Mouse (Mus musculus) lung, postnatal 36 days (tissue): ENCODE results near the gene Kctd18.
A peak's percentile ranks its signal among the peaks of the same experiment; 100 is the strongest.
"Not testable (repeated sequence)": the region's sequence is repeated elsewhere in the genome, so short reads cannot be mapped to it uniquely, and the experiment has no call there.

Experiments used
- DNase-seq: peaks from one replicate; pipeline ENCODE4 v3.0.0; 2022; ENCODE audit warnings: mixed read lengths

The Kctd18 gene

DNA sequence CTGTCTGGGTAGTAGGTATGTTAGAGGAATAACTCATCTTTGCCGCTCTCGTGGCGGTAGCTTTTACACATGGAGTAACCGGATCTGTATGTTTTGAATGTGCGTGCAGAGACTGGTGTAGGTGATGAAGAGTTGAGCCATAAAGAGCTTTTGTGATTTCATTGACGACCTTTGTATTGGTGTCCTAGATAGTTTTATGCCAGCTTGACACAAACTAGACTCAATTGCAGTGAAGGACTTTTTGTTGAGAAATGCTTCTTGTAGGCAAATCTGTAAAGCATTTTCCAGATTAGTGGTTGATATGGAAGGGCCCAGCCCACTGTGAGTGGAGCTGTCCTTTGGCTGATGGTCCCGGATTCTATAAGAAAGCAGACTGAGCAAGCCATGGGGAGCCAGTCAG lies at the start of gene Kctd18:
TSS of gene Kctd18 (minus strand) at position 101 of the 400 bp plus-strand sequence.
- DNase-seq, result no peak

- no peak for DNase-seq
Observed at GRCm38 (mm10) chr1:58065606-58066005, 46.9 kb upstream of the Kctd18 start.

GRCm38 (mm10) chr1:58065151-58065550 lies 46.4 kb upstream of the Kctd18 start:
- DNase-seq, result no peak

DNA sequence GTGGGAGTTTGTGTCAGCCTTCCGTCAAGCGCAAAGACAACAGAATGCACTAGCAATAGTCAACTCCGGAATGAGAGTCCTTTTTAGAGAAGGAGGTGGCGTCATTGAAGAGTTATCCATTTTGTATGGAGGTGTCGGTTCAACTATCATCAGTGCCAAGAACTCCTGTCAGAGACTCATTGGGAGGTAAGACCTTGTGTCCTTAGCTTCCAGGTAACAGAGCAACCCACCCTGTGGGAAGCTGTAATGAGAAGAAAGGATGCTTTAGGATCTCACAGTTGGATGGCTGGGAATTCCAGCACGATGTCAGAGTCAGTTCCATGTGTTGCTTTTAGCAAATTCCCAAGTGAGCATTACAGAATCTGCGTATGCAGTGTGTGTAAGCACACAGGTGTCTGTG lies 43.4 kb upstream of the Kctd18 start:
- DNase-seq, result no peak

DNA sequence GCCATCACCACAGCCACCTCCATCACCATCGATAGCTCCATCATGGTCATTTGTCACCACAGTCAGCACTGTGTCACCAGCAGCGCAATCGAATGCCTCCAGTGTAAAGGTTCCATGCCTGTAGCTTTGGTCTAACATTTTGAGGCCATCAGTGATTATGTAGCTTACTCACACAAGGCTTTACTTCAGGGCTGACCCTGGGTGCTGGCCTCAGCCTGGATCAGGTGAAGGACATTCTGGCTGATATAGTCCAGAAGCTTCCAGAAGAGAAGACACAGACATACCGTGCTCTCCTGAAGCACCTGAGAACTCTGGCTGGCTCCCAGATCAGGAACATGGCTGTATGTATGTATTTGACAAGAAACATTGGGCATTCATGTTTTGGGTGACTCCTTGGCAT lies 40.1 kb upstream of the Kctd18 start:
- DNase-seq, result no peak

DNA sequence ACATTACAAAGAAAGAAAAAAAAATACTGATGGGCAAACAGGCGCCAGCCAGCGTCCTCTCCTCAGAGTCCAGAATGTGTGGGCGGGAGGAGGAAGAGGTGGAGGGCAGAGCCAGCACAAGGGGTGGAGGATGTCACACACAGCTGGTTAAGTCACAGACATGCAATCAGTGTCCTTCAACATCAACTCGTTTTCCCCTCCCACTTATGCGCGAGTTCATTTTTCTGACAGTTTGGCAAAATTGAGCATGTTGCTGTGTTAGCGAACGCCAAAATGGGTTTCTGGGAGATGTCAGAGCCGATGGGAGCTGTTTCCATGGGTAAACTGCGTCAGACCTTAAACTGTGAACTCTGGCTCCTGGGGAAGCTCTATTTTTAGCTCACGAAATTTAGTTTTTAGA lies 38.2 kb upstream of the Kctd18 start:
- peak; percentile 65 for DNase-seq

DNA sequence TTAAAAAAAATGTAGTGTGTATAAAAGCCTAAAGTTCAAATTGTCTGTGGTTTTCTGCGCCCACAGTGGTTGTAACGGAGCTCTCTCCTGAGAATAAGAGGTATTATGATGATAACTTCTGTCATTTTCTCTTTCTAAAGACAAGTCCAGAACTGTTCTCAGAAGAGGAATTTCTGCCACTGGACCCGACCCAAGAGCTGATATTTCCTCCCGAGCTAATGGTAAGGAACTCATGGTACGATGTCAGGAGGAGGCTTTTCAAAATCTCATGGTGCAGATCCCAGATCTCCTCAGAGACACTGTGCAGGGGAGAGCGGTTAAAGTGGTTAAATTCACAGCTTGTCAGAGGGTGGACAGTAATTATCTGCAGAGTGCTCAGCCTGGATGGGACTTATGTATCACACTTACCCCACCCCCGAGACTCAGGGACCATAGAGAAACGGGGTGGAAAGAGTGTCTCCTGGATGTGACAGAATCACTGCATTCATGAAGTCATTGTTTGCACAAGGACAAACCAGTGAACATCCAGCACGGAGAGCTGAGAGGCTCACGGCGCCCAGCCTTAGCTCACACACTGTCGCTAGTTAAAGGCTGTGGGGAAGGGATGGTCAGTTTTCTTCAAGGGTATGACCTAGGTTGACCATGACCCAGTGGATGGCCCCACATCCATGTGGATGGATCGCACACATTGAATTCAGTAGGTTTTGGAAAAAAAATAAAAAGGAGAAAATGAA lies 37.5 kb upstream of the Kctd18 start:
- no peak for DNase-seq

GRCm38 (mm10) chr1:58055598-58055997 lies 36.8 kb upstream of the Kctd18 start:
- no peak for DNase-seq

DNA sequence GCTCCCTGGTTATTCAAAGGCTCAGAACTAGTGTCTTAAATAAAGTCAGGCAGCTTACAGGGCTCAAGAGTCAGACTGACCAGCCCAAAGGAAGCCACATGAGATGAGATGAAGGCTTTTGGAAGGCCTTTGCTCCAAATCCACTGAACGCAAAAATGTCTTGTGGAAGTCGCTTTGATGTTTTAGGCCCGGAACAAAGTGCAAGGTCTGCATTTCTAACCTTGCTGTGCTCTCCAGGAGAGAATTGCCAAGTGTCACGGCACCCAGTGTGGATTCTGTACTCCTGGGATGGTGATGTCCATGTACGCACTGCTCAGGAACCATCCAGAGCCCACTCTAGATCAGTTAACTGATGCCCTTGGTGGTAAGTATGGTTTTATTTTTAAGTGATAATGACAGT lies 30.4 kb upstream of the Kctd18 start:
- DNase-seq, result no peak

- DNase-seq, result no peak
Observed at GRCm38 (mm10) chr1:58046721-58047290, 28.1 kb upstream of the Kctd18 start.

DNA sequence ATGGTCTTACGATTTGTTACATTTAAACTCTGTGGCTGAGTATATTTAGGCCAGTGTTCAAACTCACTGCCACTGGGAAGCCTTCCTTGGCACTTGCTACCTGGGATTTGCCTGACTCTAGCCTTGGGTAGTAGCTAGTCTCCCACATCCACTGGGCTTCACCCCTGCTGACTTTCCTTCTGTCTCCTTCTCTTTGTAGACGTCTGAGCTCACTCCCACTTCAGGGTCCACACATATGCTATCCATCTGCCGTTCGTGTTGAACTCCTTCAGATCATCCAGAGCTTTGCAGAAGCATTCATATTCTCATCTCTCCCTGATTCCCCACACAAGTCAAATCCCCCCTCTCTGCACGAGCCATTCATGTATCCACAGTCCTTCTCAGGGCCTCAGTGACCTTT lies 26.8 kb upstream of the Kctd18 start:
- DNase-seq, result no peak

GRCm38 (mm10) chr1:58045076-58045475 lies 26.3 kb upstream of the Kctd18 start:
- no peak for DNase-seq

DNA sequence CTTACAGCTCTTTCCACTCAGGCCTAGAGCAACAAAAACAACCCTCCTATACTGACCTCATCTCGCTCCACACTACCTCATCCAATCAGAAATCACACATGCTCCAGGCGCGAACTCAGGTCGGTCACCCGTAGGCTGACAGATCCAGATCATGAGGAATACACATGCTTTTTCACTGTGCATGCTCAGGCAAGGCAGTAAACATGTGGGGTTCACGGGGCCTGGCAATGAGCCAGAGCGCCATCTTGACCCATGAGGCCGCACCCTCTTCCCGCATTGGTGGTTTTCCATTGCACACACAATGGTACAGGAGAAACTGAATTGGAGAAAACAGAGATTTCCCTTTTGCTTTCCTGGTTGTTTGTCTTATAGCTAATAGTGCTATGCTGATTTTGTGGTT lies 18.6 kb upstream of the Kctd18 start:
- not testable (repeated sequence) for DNase-seq

DNA sequence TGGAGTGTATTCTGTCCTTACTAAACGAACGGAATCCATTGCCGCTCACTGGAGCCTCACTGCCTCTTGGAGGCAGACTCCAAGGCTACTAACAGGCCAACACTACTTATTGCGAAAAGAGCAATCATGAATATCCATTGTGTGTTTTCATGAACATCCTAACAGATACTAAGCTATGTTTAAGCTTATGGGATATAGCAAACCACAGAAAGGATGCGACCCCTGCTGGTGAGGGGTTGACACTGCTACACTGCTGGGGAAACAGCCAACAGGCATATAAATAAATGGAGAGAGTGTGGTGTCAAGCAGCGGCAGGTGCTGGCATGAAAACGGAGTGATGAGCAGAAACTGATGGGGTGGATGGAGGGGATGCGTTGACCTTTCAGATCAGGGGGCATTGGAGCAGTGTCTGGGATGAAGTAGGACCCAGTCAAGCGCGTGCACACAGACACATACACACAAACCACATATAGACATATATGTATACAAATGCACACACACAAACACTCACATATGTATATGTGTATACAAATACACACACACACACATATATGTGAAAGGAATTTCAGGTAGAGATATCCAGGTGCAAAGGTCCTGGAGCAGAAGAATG lies 12.5 kb upstream of the Kctd18 start:
- peak; percentile 77 for DNase-seq

DNA sequence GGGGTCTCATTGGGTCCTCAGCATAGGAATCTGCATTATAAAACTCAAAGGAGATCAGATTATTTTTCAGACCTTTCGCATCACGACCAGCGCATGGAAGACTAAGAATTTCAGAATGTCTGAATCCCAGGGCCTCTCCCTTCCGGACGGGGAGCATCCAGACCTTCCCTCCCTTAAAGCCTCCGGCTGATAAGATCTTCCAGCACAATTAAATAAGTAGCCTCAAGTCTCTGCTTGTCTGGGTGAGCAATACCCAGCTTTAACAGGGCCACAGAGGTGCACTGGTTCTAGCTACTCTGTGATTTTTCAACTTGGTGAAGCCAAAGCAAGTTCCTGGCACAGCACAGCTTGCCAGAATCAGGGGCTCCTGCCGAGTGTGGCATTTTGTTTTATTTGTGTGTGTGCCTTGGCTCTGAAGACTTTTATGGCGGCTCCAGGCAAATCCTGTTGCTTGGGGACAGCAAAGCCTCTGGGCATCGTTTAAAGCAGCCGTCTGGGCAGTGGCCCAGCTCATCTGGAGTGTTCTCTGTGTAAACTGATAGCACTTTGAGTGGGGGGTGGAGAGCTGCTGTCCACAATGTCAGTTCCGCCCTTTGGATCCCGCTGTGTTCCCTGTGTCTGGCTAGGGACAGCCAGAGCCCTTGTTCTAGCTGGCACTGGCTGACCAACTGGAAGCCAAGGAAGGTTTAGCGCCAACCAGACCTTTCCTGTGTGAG lies 11.6 kb upstream of the Kctd18 start:
- peak; percentile 78 for DNase-seq

GRCm38 (mm10) chr1:58029636-58030117 lies 10.9 kb upstream of the Kctd18 start, which contains the start of gene Aox1:
TSS of gene Aox1 (plus strand) at chr1:58029931.
- DNase-seq, result peak; percentile 81

- no peak for DNase-seq
Observed at GRCm38 (mm10) chr1:58027707-58028106, 9.0 kb upstream of the Kctd18 start.

GRCm38 (mm10) chr1:58006388-58006787 lies 12.4 kb downstream of the Kctd18 start:
- not testable (repeated sequence) for DNase-seq

DNA sequence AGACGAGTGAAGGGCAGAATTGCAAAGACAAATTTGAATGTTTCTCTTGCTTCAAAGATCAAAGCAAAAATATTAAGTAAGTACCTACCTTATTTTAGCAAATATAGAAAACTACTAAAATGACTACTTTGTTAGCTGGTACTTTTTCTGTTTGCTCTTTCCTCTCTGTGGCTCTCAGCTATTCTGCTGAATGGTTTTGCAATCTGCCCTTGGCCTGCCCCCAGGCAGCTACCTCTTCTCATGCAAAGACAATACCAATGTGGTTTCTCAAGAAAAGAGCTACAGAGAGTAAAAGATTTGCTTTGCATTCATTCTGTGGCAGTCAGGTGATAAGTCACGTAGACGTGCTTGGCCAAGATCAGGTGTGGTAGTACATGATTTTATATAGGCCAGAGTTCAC lies 20.6 kb downstream of the Kctd18 start:
- peak; percentile 34 for DNase-seq

- DNase-seq, result peak; percentile 4
Observed at GRCm38 (mm10) chr1:57996133-57996615, 22.6 kb downstream of the Kctd18 start.

DNA sequence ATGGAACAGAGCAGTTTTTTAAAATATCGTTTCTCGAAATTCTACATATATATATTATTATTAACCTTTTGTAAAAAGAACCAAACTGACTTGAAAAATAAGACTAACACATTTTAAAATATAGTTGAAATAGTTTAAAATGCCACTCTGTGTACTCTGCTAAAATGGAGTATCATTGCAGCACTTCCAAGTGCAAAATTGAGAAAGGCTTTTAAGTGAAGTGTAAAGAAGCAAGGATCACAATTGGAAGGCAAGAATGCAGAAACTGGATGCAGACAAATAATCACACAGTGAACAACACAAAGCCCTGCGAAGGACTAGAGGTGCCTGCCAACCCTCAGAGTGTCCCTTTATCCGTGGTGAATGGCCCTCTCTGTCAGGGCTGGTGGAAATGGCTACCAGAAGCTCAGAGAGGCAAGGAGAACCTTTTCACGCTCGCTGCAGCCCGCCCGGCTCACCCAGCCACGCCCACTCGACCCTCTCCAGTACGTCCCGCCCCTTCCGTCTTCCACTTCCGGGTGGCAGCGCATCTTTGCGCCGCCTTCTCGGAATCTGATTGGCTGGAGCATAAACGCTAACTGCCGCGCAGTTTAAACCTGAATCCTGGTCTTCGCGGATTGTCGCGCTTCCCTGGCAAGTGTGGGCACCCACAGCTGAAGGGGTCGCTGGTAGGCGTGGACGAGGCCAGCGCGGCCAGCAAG lies 23.2 kb downstream of the Kctd18 start, which contains the start of gene Sgo2a:
TSS of gene Sgo2a (plus strand) at position 540 of the 701 bp plus-strand sequence.
- DNase-seq, result peak; percentile 96

- DNase-seq, result no peak
Observed at GRCm38 (mm10) chr1:57991277-57991676, 27.5 kb downstream of the Kctd18 start.
